Mouse (Mus musculus) thymus, postnatal 0 days (tissue): ENCODE results near the gene Nav2. TPM values are rescaled to one million over a fixed set of nuclear protein-coding genes. Genes with fewer than 3 reads are reported as not detected.

Experiments
- DNase-seq: peaks from one replicate; pipeline ENCODE4 v3.0.0-alpha.2; 2015; ENCODE audit warnings: low spot score
- polyA plus RNA-seq: library from polyadenylated mRNA; unstranded; fragments of >200 nt; fragmentation: Nextera tagmentation; extraction: Ambion mirVana; gene quantifications from 2 replicates; pipeline ENCODE4 v1.2.1, GENCODE M21; 2015

Gene Nav2
- polyA plus RNA-seq, 1 experiment from 2014 or later: 26.8 TPM

GRCm38 (mm10) chr7:48998595-48998994 lies 90.1 kb downstream of the Nav2 start:
- no peak for DNase-seq

DNA sequence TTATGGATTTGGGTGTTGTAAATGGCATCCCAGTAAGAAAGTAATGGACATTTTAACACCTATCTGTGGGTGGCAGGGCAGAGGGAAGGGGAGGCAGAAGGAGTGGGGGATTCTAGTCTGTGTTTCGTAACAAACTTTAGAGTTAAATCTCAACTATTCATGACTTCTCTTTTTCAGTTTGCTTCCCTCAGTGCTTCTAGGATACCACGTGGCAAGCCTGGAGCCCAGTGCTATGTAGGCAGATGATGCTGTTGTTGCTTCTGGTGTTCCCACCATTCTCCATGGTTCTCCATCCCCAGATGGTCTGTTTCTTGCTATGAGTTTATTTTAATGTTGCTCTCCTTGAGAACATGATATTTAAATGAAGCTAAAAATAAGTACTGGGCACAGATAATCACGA lies 92.3 kb downstream of the Nav2 start:
- DNase-seq: no peak

DNA sequence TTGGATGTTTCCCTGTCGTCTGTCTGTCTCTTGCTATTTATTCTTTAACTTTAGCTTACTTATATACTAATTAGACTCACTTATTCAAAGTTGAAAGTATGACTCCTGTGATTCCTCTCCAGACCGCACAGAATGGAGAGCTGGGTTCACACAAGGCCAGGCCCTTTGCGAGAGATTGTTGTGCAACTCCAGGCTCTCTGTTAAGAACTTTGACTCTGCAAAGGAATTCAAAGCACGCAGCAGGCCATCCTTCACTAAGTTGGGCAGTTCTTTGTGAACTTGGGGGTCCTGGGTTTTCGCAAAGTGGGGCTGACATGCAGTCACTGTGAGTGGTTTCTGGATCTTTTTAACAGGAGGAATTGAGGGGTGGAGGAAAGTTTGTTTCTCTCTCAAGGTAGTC lies 95.9 kb downstream of the Nav2 start:
- DNase-seq: no peak

- no peak for DNase-seq
These were observed 98.4 kb downstream of the Nav2 start for GRCm38 (mm10) chr7:49006886-49007285.

GRCm38 (mm10) chr7:49010739-49011138 lies 102.2 kb downstream of the Nav2 start:
- no peak for DNase-seq

GRCm38 (mm10) chr7:49012027-49012426 lies 103.5 kb downstream of the Nav2 start:
- DNase-seq: no peak

DNA sequence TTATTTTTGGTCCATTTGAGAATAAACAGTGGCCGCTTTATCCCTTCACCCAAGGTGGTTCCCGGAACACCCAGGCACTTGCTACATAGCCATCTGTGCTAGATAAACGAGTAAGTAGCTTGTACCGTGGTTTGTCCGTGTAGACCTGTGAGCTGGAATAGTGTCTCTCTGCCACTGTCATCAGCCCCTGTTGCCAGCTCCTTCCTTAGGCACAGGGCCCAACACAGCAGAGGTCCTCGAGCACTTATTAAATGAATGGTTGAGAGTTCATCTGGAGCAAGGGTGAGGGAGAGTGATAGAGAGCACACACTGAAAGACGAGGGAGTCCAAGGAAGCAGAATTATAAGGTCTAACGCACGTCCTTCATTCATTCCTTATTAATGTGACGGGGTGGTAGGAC lies 106.0 kb downstream of the Nav2 start:
- DNase-seq: no peak

DNA sequence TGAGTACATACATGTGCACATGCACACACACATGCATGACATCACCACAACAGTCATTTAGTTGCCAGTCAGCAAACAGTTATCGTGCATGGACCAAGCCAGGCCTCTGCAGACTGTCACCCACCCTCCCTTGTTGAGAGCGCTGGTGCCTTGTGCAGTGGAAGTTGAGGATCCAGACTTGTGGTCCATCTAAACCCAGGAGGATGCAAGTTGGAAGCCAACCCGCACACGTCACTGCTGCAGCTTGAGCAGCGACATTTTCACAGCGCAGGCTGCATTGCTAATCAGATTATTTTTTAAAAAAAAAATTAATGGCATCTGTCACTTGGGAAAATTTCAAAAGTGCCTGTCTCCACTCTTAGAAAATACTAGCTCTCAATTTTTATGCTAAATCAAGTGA lies 106.8 kb downstream of the Nav2 start:
- DNase-seq: no peak

GRCm38 (mm10) chr7:49016088-49016487 lies 107.6 kb downstream of the Nav2 start:
- DNase-seq: no peak

DNA sequence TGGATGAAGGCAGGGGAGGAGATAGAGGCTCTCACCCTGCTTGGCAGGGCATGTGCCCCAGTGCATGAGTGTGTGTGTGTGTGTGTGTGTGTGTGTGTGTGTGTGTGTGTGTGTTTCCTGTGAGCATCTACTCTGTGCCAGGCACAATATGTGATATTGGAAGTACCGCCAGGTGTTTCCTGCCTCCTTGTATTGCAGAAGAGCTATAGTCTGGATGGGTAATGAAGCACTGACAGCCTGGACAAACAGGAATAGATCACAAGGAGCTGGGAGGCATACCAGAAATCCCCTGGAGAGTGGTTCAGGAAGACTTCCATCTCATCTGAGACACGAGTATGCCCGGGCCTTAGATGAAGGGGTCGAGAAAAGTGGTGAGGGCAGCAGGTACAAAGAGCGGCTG lies 109.3 kb downstream of the Nav2 start:
- DNase-seq: no peak

DNA sequence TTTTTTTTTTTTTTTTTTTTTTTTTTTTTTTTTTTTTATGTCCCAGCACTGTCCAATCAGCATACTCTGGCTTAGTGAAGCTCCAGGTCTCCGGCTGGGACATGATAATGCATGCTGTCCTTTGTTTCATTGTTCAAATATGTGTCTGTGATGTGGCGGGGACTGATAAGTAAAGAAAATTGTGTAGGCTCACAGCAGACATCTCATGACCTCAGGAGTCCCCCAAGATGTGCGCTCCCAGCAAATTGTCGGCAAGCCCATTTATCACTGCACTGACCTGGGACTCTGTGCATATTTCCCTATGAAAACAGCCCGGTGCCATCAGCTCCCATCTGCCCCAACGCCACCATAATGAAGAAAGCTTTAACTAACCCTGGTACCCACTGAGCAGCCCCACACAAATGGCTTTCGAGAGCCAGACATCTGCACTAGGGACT lies 110.0 kb downstream of the Nav2 start:
- no peak for DNase-seq

- DNase-seq: no peak
These were observed 116.7 kb downstream of the Nav2 start for GRCm38 (mm10) chr7:49025026-49025815.

- DNase-seq: no peak
These were observed 117.5 kb downstream of the Nav2 start for GRCm38 (mm10) chr7:49025991-49026390.

GRCm38 (mm10) chr7:49026466-49026865 lies 118.0 kb downstream of the Nav2 start:
- DNase-seq: no peak

DNA sequence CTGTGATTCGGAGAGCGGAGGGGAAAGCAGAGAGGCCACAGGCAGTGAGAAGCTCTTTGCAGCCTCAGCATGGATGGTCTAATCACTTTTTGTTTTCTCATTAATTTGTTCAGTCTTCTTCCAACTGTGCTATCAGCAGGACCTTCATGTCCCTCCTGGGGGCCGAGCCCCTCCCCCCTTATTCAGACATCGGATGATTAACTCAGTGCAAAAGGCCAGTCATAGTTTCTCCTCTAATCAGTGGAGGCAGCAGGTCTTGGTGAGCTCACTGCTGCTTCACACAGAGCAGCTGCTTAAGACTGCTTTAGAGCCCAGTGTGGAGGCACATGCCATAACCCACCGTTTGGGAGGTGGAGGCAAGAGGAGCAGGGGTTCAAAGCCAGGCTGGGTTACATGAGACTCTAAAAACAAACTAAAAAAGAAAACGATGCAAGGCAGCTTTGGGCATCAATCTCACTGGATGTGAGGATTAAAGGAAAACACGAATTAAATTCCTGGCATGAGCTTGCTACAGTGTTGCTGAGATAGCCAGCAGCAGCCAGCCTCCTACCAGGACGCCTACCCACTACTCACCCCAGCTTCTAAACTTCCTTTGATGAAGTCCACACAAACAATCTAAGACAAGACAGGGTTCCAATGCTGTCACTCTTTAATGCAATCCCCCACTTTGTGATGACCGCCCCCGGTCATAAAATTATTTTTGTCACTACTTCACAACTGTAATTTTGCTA lies 120.9 kb downstream of the Nav2 start:
- DNase-seq: no peak

- no peak for DNase-seq
These were observed 123.7 kb downstream of the Nav2 start for GRCm38 (mm10) chr7:49032216-49032615.

DNA sequence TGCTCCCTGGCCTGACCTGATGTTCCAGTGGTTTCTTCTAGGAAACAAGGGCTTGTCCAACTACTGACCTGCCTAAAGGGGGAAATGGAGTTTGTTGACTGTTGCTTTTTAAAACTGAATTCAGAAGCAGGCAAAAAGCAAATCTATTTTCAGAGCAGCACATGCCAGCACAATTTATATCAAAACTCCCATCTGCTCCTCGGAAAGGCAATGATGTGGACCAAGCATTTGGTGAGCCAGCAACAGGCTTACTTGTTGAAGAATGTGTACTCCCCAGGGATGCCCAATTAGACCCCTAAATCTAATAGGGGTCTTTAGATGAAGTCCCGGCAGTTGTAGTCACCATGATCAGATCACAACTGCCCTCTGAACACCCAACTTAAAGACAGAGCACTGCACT lies 125.7 kb downstream of the Nav2 start:
- no peak for DNase-seq

GRCm38 (mm10) chr7:49040163-49040562 lies 131.6 kb downstream of the Nav2 start:
- DNase-seq: no peak

DNA sequence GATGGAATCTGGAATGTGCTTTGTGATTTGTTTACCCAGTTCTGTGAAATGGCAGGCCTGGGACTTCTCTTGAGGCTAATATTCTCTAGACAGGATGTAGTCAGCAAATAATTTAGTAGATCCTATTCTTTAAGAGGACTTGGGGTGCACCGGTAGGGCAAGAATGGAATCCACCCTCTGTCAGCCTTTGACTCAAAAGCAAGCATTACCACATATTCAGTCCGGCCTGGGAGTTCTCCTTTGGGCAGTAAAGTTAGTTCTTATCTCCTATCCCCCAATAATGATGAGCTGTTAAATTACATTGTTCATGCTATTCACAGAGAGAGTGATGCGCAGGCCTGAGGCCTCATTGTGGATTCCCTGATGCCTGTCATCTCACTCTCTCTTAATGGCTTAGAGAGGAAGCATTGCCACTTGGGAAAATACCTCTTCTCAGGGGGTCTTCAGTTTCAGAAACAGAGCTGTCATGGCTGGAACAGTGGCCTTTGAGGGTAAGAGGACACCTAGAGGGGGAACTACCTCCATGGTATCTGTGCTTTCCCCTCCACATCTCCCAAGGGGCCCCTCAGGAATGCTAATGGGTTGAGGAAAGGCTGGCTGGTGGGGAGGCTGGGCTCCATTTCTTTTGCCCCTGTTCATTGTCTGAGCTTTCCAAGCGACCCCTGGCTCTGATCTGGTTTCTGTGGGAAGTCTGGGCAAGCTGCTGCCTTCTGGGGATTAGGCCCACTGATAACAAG lies 133.0 kb downstream of the Nav2 start:
- no peak for DNase-seq

DNA sequence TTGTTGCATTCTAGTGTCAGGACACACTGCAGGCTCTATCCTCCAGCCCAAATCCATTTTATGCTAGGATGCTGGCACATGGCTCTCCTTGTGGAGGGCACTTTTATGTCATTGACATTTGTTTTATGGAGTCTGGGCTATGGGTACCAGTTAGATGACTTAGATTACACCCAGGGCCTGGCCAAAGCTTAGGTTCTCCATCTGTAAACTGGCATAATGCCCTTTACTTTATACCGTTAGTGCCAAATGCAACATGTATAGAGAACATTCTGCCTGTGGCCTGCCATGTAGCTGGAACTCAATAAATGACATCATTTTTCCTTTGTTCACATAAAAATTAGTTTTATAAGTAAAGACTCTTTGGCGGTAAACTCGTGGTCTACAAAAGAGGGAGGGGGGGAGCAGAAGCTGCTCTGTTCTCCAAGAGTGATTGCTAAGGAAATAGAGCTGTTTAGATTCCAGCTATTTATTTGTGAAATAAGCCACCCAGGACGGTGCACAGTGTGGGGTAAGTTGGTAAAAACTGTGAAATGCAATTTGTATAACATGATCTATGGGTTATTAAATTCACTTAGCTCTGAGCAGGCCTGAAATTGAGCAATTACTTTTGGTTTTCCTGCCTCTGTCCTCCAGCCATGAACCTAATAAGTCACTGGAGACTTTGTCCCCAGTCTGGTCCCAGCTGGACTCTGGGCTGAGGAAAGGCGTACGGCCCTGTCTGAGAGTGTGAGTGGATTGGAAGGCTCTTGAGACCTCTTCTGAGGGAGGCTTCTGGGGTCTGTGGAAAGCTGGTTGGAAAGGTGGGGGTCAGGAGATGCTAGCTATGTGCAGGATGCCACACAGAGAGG lies 137.2 kb downstream of the Nav2 start:
- DNase-seq: no peak

DNA sequence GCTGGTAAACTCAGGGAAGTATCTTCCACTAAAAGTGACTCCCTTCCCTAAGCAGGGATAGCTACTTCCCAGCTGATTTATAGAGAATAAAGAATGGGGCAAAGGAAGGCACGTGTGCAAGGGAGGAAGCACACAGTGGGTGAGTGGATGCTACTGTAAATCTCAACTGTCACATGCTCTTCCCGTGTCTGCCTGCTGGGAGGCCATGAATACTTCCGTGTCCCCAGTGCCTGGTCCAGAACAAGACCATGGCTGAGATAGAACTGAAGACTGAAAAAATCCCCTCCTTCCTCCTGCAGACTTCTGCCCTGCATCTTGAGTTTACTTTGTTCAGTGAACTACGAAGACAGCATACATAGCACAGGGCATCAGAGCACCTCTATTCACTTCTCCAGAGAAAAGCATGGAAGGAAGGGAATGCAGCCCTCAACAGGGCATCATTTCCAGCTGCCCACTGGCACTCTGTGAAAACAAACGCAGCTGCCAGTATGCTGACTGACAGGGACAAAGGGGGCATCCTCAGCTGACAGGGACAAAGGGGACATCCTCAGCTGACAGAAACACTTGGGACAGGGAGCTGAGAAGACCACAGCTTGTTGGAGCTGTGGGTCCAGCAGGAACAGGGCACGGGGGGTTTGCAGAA lies 138.0 kb downstream of the Nav2 start:
- DNase-seq: no peak
